Mouse (Mus musculus) embryonic facial prominence, embryonic 15.5 days (tissue): ENCODE measurements around the gene Kif1c. TPM values are rescaled to one million over a fixed set of nuclear protein-coding genes. Genes with fewer than 3 reads are reported as not detected.

Experiments used
- ATAC-seq: fragments of 200-750 bp; cut with Nextera tagmentation; 2 replicates; pipeline ENCODE4 v1.8.0; 2017; ENCODE audit warnings: low read depth, moderate TSS enrichment; ENCODE audit not compliant: insufficient number of reproducible peaks, low FRiP score, low TSS enrichment
- H3K27ac ChIP-seq: fragments of 300-500 bp; sonication (generic); replicated peaks from 2 replicates; pipeline ENCODE4 v1.5.1; 2015; ENCODE audit warnings: mild to moderate bottlenecking, inconsistent platforms
- H3K27me3 ChIP-seq: fragments of 300-500 bp; sonication (generic); 2 replicates; pipeline ENCODE4 v1.6.1; 2015; ENCODE audit warnings: inconsistent platforms
- H3K36me3 ChIP-seq: fragments of 300-500 bp; sonication (generic); 2 replicates; pipeline ENCODE4 v1.6.1; 2015; ENCODE audit warnings: mild to moderate bottlenecking, inconsistent platforms
- H3K4me1 ChIP-seq: fragments of 300-500 bp; sonication (generic); 2 replicates; pipeline ENCODE4 v1.6.1; 2015; ENCODE audit warnings: inconsistent platforms
- H3K4me2 ChIP-seq: fragments of 300-500 bp; sonication (generic); replicated peaks from 2 replicates; pipeline ENCODE4 v1.6.1; 2015; ENCODE audit warnings: mild to moderate bottlenecking, inconsistent platforms
- H3K4me3 ChIP-seq: fragments of 300-500 bp; sonication (generic); replicated peaks from 2 replicates; pipeline ENCODE4 v1.5.1; 2015; ENCODE audit warnings: mild to moderate bottlenecking, inconsistent platforms
- H3K9ac ChIP-seq: fragments of 300-500 bp; sonication (generic); 2 replicates; pipeline ENCODE4 v1.6.1; 2015; ENCODE audit warnings: inconsistent platforms
- H3K9me3 ChIP-seq: fragments of 300-500 bp; sonication (generic); replicated peaks from 2 replicates; pipeline ENCODE4 v1.6.1; 2016; ENCODE audit warnings: inconsistent platforms
- WGBS: fragments of 180-500 bp; shearing (Covaris S2); methylation state at CpG from one replicate; pipeline ENCODE4 v1.1.7; 2015; 5-methylcytosine and 5-hydroxymethylcytosine counted together
- polyA plus RNA-seq: library from polyadenylated mRNA; unstranded; fragments of >200 nt; fragmentation: Nextera tagmentation; extraction: Ambion mirVana; gene quantifications from 2 replicates; pipeline ENCODE4 v1.2.1, GENCODE M21; 2015

Gene Kif1c
- polyA plus RNA-seq, 1 experiment from 2014 or later = 4.7 TPM

DNA sequence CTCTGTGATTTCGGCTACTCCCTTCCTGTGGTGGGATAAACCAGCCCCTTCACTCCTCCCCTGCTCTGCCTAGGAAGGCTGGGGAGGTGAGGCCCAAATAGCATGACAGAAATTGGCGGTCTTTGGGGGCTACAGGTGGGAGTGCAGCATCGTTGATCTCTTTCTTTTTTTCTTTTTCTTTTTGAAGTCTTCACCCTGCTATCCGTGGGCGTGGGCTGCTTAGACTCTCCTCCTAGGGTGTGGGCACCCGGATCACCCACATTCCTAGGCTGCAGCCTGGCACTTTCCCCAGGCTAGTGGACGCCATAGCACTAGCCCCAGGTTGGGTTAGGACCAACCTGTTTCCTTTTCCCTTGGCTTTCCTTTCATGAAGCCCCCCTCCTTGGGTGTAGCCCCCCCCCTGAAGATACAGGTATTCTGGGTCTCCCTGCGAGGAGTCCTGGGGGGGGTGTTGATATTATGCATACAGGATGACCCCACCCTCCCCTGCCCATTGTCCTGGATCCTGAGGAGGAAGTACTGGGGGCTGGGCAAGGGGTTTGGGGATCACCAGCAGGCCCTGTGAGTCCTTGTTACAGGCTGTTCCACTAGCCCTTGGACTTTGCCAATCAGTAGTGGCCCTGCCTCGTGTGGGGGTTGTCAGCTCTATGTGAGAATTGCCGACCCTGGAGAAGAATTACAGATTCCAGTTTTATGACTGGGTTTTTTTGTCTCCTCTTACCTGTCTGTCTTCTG lies 1.0 kb downstream of the Kif1c start:
- no peaks in the 10 kb centered on the region for H3K27me3 ChIP-seq
- peak overlapping the region; percentile 97 for H3K4me3 ChIP-seq
- peaks cover 34% of the 10 kb centered on the region for H3K36me3 ChIP-seq
- peak overlapping the region; percentile 98 for H3K27ac ChIP-seq
- WGBS = 16% methylated on average over 10 of the region's 10 CpGs
- ATAC-seq = no peak
- no peaks in the 10 kb centered on the region for H3K9me3 ChIP-seq
- peak overlapping the region; percentile 98 for H3K9ac ChIP-seq
- peaks cover 27% of the 10 kb centered on the region for H3K4me1 ChIP-seq
- H3K4me2 ChIP-seq = peak overlapping the region; percentile 81

DNA sequence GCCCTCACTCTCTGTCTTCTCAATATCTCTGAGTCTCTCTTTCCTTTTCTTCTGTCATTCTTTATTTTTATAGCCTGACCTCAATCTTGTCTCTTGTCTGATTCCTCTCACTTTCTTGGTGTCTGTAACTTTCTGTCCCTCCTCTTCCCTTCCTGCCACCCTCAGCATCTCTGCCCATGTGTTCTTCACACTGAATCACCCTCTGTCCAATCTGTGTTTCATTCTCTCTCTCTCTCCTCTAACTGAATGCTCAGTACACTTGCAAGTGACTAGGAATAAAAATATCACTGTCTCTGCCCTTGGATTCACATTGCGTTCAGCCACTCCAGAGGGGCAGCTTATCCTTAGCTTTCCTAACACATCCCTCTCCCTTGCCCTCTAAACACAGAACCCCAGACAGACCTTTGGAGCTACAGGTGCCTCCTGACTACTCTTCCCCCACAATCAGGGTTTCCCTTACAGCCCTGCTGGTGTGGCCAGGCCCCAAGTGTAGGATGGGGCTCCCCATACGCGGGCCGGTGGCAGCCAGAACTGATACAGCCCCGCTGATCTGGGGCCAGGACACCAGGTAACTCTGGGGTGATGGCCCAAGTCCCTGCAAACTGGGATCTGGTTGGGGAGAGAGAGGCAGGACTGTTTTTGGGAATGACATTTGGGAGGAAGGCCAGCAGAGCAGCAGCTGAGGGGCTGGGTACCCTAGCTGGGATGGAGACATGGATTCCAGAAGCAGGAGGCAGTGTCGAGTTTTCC lies 1.8 kb downstream of the Kif1c start:
- Histone ChIP-seq H3K9ac (peak overlapping the region; percentile 98; the same call in 1 of the 2 replicates), H3K9me3 (no peaks in the 10 kb centered on the region), H3K4me1 (peaks cover 27% of the 10 kb centered on the region), H3K27ac (no peak overlapping the region), H3K4me3 (peak overlapping the region; percentile 97), H3K4me2 (peak overlapping the region; percentile 81), H3K36me3 (peaks cover 42% of the 10 kb centered on the region), H3K27me3 (no peaks in the 10 kb centered on the region)
- no peak for ATAC-seq
- 77% methylated on average over 6 of the region's 6 CpGs for WGBS

DNA sequence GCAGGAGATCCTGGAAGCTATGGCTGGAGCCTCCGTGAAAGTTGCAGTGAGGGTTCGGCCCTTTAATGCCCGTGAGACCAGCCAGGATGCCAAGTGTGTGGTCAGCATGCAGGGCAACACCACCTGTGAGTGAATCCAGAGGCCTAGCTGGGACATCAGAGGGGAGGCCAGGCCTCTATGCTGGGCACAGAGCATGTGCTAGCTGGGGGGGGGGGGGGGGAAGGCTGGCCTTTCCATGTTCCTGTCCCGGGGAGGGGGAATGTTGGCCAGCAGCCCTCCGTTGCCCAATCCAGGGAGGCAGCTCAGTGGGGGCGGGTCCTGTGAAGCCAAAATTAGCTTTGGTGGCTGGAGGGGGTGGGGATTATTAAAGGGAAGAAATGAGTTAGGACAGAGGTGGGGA lies 2.4 kb downstream of the Kif1c start:
- Histone ChIP-seq H3K36me3 (peaks cover 48% of the 10 kb centered on the region), H3K4me1 (peaks cover 27% of the 10 kb centered on the region), H3K9me3 (no peaks in the 10 kb centered on the region), H3K9ac (no peak overlapping the region), H3K27ac (no peak overlapping the region), H3K27me3 (no peaks in the 10 kb centered on the region), H3K4me2 (peak overlapping the region; percentile 81), H3K4me3 (no peak overlapping the region)
- WGBS = 40% methylated on average over 5 of the region's 6 CpGs
- no peak for ATAC-seq

DNA sequence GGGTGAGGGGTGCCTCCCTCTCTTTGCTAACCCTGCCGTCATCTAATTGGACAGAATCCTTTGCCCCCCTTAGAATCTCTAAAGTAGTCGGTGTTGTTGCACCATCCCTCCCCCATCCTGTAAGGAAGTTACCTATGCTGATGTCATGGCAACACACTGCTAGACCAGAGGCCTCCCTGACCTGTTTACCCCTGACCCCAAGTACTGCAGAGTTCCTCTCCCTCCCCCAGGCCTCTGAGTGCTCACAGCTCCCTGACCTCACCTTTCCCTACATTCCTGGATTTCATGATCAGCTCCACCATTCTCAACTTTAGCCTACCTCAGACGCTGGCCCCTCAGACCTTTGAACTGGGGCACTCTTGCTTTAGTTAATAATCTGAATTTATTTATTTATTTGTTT lies 5.8 kb downstream of the Kif1c start:
- Histone ChIP-seq H3K27me3 (no peaks in the 10 kb centered on the region), H3K9ac (no peak overlapping the region), H3K36me3 (peaks cover 80% of the 10 kb centered on the region), H3K9me3 (no peaks in the 10 kb centered on the region), H3K4me1 (peaks cover 23% of the 10 kb centered on the region), H3K4me3 (no peak overlapping the region), H3K4me2 (no peak overlapping the region), H3K27ac (no peak overlapping the region)
- WGBS = 77% methylated on average over 3 of the region's 3 CpGs
- ATAC-seq = no peak

DNA sequence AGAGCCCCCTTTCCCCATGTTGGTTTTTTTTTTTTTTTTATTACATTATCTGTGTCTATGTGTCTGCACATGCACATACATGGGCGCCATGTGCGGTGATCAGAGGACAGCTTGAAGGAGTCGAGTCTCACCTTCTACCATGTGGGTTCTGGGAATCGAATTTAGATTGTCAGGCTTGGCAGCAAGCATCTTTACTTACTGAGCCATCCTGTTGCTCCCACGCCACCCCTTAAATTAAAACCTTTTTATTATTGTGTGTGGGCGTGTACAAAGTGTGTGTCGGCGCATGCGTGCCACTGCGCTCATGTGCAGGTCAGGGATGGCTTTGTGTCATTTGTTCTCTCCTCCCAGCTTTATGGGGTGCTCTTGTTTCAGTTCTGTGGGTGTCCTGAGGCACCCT lies 10.7 kb downstream of the Kif1c start:
- H3K27me3 ChIP-seq = no peaks in the 10 kb centered on the region
- no peaks in the 10 kb centered on the region for H3K4me1 ChIP-seq
- peaks cover 74% of the 10 kb centered on the region for H3K36me3 ChIP-seq
- H3K27ac ChIP-seq = no peak overlapping the region
- ATAC-seq = no peak
- H3K4me2 ChIP-seq = no peak overlapping the region
- 93% methylated on average over 10 of the region's 10 CpGs for WGBS
- no peak overlapping the region for H3K4me3 ChIP-seq
- no peaks in the 10 kb centered on the region for H3K9me3 ChIP-seq
- no peak overlapping the region for H3K9ac ChIP-seq

DNA sequence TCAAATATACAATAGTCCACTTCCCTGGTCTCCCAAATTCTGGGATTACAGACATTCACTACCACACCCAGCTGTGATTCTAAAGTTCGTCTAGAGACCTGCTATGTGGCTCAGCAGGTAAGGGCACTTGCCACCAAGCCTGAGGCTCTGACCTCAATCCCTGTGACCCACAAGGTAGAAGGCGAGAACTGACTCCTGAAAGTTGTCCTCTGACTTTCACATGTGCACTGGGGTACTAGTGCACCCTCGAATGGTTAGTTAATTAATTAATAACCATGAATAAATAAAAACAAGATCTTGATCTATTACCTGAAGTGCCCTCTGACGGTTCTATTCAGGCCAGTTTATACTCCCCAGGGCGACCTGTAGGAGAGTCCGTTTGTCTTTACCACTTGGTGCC lies 12.9 kb downstream of the Kif1c start:
- WGBS = 86% methylated on average over 6 of the region's 6 CpGs
- H3K4me1 ChIP-seq = no peaks in the 10 kb centered on the region
- ATAC-seq = no peak
- H3K9ac ChIP-seq = no peak overlapping the region
- H3K4me2 ChIP-seq = no peak overlapping the region
- no peak overlapping the region for H3K4me3 ChIP-seq
- no peak overlapping the region for H3K27ac ChIP-seq
- peaks cover 73% of the 10 kb centered on the region for H3K36me3 ChIP-seq
- H3K27me3 ChIP-seq = no peaks in the 10 kb centered on the region
- H3K9me3 ChIP-seq = no peaks in the 10 kb centered on the region

DNA sequence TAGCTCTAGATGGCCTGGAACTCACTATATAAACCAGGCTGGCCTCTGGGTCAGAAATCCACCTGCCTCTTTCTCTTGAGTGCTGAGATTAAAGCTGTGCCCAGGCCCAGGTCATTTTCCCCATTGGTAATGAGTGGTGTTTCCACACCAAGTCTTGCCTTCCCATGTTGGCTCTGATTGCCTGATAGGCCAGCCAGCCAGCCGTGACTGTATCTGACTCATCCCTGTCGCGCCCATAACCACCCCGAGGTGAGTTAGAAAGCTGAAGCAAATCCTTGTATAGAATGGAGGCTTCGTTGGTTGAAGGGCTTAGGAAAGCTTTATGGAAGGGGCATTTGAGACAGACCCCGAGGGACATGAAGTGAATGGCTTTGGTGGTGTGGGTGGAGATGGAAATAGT lies 15.5 kb downstream of the Kif1c start:
- Histone ChIP-seq H3K9ac (no peak overlapping the region), H3K4me3 (no peak overlapping the region), H3K27me3 (no peaks in the 10 kb centered on the region), H3K36me3 (peaks cover 73% of the 10 kb centered on the region), H3K9me3 (no peaks in the 10 kb centered on the region), H3K4me2 (no peak overlapping the region), H3K27ac (no peak overlapping the region), H3K4me1 (no peaks in the 10 kb centered on the region)
- 86% methylated on average over 6 of the region's 6 CpGs for WGBS
- no peak for ATAC-seq

DNA sequence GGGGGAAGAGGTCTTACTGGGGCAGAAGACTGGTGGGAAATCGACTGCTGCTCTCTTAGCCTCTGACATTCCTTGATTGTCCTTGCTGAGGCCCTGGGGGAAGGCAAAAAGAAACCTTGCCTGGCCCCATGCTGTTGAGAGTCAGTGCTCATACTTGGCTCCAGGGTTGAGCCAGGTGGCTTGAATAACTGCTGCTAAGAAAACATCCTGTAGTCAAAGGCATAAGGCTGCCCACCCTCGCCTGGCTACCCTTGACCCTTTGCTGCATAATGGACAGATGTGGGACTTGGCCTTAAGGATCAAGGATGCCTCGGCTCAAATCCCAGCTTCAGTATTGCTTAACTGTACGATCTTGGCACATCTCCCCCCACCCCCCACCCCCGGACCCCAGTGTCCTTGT lies 18.1 kb downstream of the Kif1c start:
- Histone ChIP-seq H3K27me3 (no peaks in the 10 kb centered on the region), H3K4me2 (no peak overlapping the region), H3K9ac (no peak overlapping the region), H3K27ac (no peak overlapping the region), H3K4me1 (no peaks in the 10 kb centered on the region), H3K9me3 (no peaks in the 10 kb centered on the region), H3K36me3 (peaks cover 85% of the 10 kb centered on the region), H3K4me3 (no peak overlapping the region)
- WGBS = 61% methylated on average over 5 of the region's 5 CpGs
- no peak for ATAC-seq

DNA sequence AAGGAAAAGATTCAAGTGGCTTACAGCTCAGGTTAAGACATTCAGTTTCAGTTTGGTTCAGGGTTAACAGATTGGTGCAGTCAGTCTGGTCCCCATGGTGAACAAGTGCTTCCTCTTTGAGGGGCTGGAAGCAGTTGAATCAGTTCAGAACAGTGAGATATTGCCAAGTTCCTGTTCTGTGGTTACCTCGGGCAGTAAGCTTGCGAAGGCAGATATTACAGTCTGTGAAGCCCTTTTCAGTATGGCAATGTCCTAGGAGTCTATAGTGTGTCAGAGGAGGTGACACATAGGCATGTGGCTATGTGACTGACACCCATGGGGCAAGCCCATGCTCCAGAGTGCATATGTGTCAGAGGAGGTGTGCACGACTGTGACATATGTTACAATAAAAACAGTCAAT lies 20.2 kb downstream of the Kif1c start:
- 91% methylated on average over 3 of the region's 3 CpGs for WGBS
- H3K4me3 ChIP-seq = no peak overlapping the region
- no peak overlapping the region for H3K9ac ChIP-seq
- no peaks in the 10 kb centered on the region for H3K9me3 ChIP-seq
- H3K4me1 ChIP-seq = no peaks in the 10 kb centered on the region
- no peak for ATAC-seq
- no peak overlapping the region for H3K4me2 ChIP-seq
- no peak overlapping the region for H3K27ac ChIP-seq
- H3K27me3 ChIP-seq = no peaks in the 10 kb centered on the region
- peaks cover 95% of the 10 kb centered on the region for H3K36me3 ChIP-seq

DNA sequence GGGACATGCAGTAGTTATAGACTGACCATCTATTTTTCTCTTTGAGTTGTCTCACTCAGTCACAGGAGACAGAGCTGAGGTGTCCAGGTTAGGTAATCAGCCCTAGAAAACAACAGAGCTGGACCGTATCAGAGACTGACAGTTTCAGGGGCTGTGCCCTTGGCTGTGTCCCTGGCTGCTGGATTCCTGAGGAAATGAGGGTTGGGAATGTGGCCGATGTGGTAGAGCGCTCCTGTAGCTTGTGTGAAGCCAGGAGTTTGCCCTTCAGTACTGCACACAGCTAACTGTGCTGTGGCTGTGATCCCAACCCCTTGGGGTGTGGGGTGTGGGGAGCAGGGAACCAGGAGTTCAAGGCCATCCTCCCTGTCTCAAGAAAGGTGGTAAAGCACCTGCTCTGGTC lies 20.7 kb downstream of the Kif1c start:
- Histone ChIP-seq H3K9me3 (no peaks in the 10 kb centered on the region), H3K27ac (no peak overlapping the region), H3K27me3 (no peaks in the 10 kb centered on the region), H3K9ac (no peak overlapping the region), H3K4me3 (no peak overlapping the region), H3K4me1 (no peaks in the 10 kb centered on the region), H3K36me3 (peaks cover 97% of the 10 kb centered on the region), H3K4me2 (no peak overlapping the region)
- no peak for ATAC-seq
- WGBS = 91% methylated on average over 3 of the region's 3 CpGs

DNA sequence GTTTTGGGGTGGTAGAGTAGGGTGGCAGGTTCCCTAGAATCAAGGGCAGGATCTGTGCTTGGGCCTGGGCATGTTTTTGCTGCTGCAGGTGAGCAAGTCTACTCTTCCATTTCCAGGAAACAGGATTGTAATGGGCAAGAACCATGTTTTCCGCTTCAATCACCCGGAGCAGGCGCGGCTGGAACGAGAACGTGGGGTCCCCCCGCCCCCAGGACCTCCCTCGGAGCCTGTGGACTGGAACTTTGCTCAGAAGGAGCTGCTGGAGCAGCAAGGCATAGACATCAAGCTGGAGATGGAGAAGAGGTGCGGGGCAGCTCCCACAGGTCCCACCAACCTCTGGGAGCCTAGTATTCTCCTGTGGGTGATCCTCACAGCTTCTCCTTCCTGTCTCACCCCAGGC lies 24.4 kb downstream of the Kif1c start:
- Histone ChIP-seq H3K9ac (no peak overlapping the region), H3K9me3 (no peaks in the 10 kb centered on the region), H3K27ac (no peak overlapping the region), H3K4me2 (no peak overlapping the region), H3K36me3 (peaks cover 89% of the 10 kb centered on the region), H3K4me1 (no peaks in the 10 kb centered on the region), H3K4me3 (no peak overlapping the region), H3K27me3 (no peaks in the 10 kb centered on the region)
- ATAC-seq = no peak
- WGBS = 93% methylated on average over 9 of the region's 9 CpGs

DNA sequence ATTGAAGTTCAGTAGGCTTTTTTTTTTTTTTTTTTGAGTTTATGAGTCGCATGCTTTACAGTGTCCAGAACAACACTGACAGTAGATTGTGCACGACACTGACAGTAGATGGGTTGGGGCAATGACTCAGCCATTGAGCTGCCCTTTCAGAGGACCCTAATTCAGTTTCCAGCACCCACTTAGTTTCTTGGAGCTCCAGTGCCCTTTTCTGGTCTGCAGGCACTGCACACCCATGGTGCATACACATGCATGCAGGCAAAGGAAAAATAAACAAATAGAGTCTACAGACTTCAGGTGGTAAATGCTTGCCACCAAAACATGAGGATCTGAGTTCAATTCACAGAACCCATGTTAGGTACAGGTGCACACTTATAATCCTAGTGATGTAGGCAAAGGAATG lies 26.2 kb downstream of the Kif1c start:
- ATAC-seq = no peak
- H3K4me1 ChIP-seq = no peaks in the 10 kb centered on the region
- no peaks in the 10 kb centered on the region for H3K27me3 ChIP-seq
- peaks cover 74% of the 10 kb centered on the region for H3K36me3 ChIP-seq
- H3K4me2 ChIP-seq = no peak overlapping the region
- 85% methylated on average over 2 of the region's 2 CpGs for WGBS
- H3K27ac ChIP-seq = no peak overlapping the region
- H3K4me3 ChIP-seq = no peak overlapping the region
- no peaks in the 10 kb centered on the region for H3K9me3 ChIP-seq
- no peak overlapping the region for H3K9ac ChIP-seq
